Mouse (Mus musculus): ENCODE measurements around the gene Rnf26. TPM values are rescaled to one million over a fixed set of nuclear protein-coding genes. Genes with fewer than 3 reads are reported as not detected.

Gene Rnf26
- polyA plus RNA-seq, 1 experiment from 2014 or later = 32.9 TPM

DNA sequence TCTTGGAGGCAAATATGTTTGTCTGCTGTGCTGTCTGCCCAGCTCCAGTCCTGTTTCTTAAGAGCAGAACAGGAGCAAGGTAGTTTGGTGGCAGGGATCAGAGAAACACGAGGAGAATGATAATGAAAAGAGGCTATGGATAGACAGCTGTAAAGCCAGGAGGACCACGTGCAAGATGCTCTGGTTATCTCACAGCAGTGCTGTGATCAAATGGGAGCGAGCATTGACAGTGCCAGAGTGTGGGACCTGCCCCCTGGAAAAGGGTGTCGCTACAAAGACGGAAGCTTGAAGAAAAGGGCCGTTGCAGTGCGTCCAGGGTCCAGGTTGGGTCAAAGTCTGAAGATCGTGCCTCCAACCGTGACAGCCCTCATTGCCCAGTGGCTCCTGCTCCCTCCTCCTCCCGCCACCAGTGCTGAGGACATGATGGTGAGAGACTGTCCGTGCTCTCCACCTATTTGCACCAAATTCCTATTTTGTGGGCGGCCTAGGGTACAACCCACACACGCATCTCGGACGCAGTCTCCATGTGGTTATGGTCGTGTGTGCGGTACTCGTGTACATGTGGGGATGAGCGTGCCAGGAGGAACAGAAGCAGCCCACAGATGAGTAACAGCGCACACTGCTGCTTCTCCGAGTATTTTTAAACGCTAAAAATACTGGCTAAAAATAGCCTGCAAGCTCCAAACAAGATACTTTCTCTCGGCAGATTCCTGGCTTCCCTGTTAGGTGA, 29.8 kb downstream of the Rnf26 start:
- Histone ChIP-seq H3K9ac (ENCODE audit: low read length) (peak overlapping the region; percentile 96), H3K4me2 (ENCODE audit: low read length) (peak overlapping the region; percentile 96), H3K36me3 (ENCODE audit: control insufficient read depth, insufficient read depth, low read length) (no peaks in the 10 kb centered on the region), H3K27ac (replicated peaks in 1 of 2; ENCODE audit: control insufficient read depth in 1 of 2, insufficient read depth in 1 of 2, low read depth in 2 of 2, low read length in 2 of 2) (peak overlapping the region; percentile 93 to 94), H3K4me3 (ENCODE audit: control insufficient read depth in 1 of 2, insufficient read depth in 1 of 2, low read depth in 1 of 2, low read length in 2 of 2) (peak overlapping the region; percentile 72 to 75), H3K27me3 (ENCODE audit: control insufficient read depth, insufficient read depth, low read length) (no peaks in the 10 kb centered on the region; the same call in 1 of the 2 replicates), H3K4me1 (ENCODE audit: control insufficient read depth in 2 of 2, insufficient read depth in 2 of 2, low read length in 2 of 2) (peaks cover 46 to 75% of the 10 kb centered on the region in 2 experiments), H3K9me3 (ENCODE audit: control insufficient read depth, low read length) (no peaks in the 10 kb centered on the region)
- no peak for ATAC-seq (ENCODE audit: insufficient number of reproducible peaks, insufficient read depth, low FRiP score, low read depth)
- 4% methylated on average over 23 of the region's 23 CpGs for WGBS

GRCm38 (mm10) chr9:44082266-44082665, 31.1 kb downstream of the Rnf26 start:
- Histone ChIP-seq H3K4me2 (ENCODE audit: low read length) (no peak overlapping the region), H3K9me3 (ENCODE audit: control insufficient read depth, low read length) (no peaks in the 10 kb centered on the region), H3K27me3 (ENCODE audit: control insufficient read depth, insufficient read depth, low read length) (no peaks in the 10 kb centered on the region), H3K4me1 (ENCODE audit: control insufficient read depth in 2 of 2, insufficient read depth in 2 of 2, low read length in 2 of 2) (peaks cover 50 to 78% of the 10 kb centered on the region in 2 experiments), H3K27ac (replicated peaks in 1 of 2; ENCODE audit: control insufficient read depth in 1 of 2, insufficient read depth in 1 of 2, low read depth in 2 of 2, low read length in 2 of 2) (peak overlapping the region in 1 of 2 experiments; percentile 94; a peak in 1 of 4 replicates), H3K9ac (ENCODE audit: low read length) (no peak overlapping the region), H3K36me3 (ENCODE audit: control insufficient read depth, insufficient read depth, low read length) (peaks cover 9% of the 10 kb centered on the region; the same call in 1 of the 2 replicates), H3K4me3 (ENCODE audit: control insufficient read depth in 1 of 2, insufficient read depth in 1 of 2, low read depth in 1 of 2, low read length in 2 of 2) (no peak overlapping the region)
- no peak for ATAC-seq (ENCODE audit: insufficient number of reproducible peaks, insufficient read depth, low FRiP score, low read depth)
- WGBS = 92% methylated on average over 5 of the region's 5 CpGs

- H3K27ac ChIP-seq (replicated peaks in 1 of 2; ENCODE audit: control insufficient read depth in 1 of 2, insufficient read depth in 1 of 2, low read depth in 2 of 2, low read length in 2 of 2) = no peak overlapping the region
- no peak overlapping the region for H3K9ac ChIP-seq (ENCODE audit: low read length)
- no peak overlapping the region for H3K4me3 ChIP-seq (ENCODE audit: control insufficient read depth in 1 of 2, insufficient read depth in 1 of 2, low read depth in 1 of 2, low read length in 2 of 2)
- peaks cover 52 to 78% of the 10 kb centered on the region in 2 experiments for H3K4me1 ChIP-seq (ENCODE audit: control insufficient read depth in 2 of 2, insufficient read depth in 2 of 2, low read length in 2 of 2)
- H3K27me3 ChIP-seq (ENCODE audit: control insufficient read depth, insufficient read depth, low read length) = no peaks in the 10 kb centered on the region
- H3K36me3 ChIP-seq (ENCODE audit: control insufficient read depth, insufficient read depth, low read length) = peaks cover 11% of the 10 kb centered on the region; the same call in 1 of the 2 replicates
- WGBS = 79% methylated on average over 5 of the region's 5 CpGs
- no peaks in the 10 kb centered on the region for H3K9me3 ChIP-seq (ENCODE audit: control insufficient read depth, low read length)
- ATAC-seq (ENCODE audit: insufficient number of reproducible peaks, insufficient read depth, low FRiP score, low read depth) = no peak
- H3K4me2 ChIP-seq (ENCODE audit: low read length) = no peak overlapping the region
Observed at GRCm38 (mm10) chr9:44081581-44081980, 31.7 kb downstream of the Rnf26 start.

- 31% methylated on average over 5 of the region's 5 CpGs for WGBS
- Histone ChIP-seq H3K27me3 (ENCODE audit: control insufficient read depth, insufficient read depth, low read length) (no peaks in the 10 kb centered on the region), H3K9me3 (ENCODE audit: control insufficient read depth, low read length) (no peaks in the 10 kb centered on the region), H3K4me3 (ENCODE audit: control insufficient read depth in 1 of 2, insufficient read depth in 1 of 2, low read depth in 1 of 2, low read length in 2 of 2) (no peak overlapping the region), H3K36me3 (ENCODE audit: control insufficient read depth, insufficient read depth, low read length) (peaks cover 16% of the 10 kb centered on the region), H3K9ac (ENCODE audit: low read length) (peak overlapping the region; percentile 13; the same call in 1 of the 2 replicates), H3K4me2 (ENCODE audit: low read length) (no peak overlapping the region), H3K27ac (replicated peaks in 1 of 2; ENCODE audit: control insufficient read depth in 1 of 2, insufficient read depth in 1 of 2, low read depth in 2 of 2, low read length in 2 of 2) (peak overlapping the region in 1 of 2 experiments; percentile 61; a peak in 2 of 4 replicates), H3K4me1 (ENCODE audit: control insufficient read depth in 2 of 2, insufficient read depth in 2 of 2, low read length in 2 of 2) (peaks cover 53 to 83% of the 10 kb centered on the region in 2 experiments)
- no peak for ATAC-seq (ENCODE audit: insufficient number of reproducible peaks, insufficient read depth, low FRiP score, low read depth)
Observed at GRCm38 (mm10) chr9:44080953-44081352, 32.4 kb downstream of the Rnf26 start.

GRCm38 (mm10) chr9:44079997-44080780, 33.1 kb downstream of the Rnf26 start:
- H3K4me1 ChIP-seq (ENCODE audit: control insufficient read depth in 2 of 2, insufficient read depth in 2 of 2, low read length in 2 of 2) = peaks cover 51 to 88% of the 10 kb centered on the region in 2 experiments
- H3K36me3 ChIP-seq (ENCODE audit: control insufficient read depth, insufficient read depth, low read length) = peaks cover 22% of the 10 kb centered on the region
- no peak for ATAC-seq (ENCODE audit: insufficient number of reproducible peaks, insufficient read depth, low FRiP score, low read depth)
- H3K27ac ChIP-seq (replicated peaks in 1 of 2; ENCODE audit: control insufficient read depth in 1 of 2, insufficient read depth in 1 of 2, low read depth in 2 of 2, low read length in 2 of 2) = peak overlapping the region in 1 of 2 experiments; percentile 85; a peak in 2 of 4 replicates
- H3K9ac ChIP-seq (ENCODE audit: low read length) = 0 out of 2 replicates have a peak overlapping the region, but pooled peaks have one; percentile 21
- H3K4me2 ChIP-seq (ENCODE audit: low read length) = no peak overlapping the region
- H3K27me3 ChIP-seq (ENCODE audit: control insufficient read depth, insufficient read depth, low read length) = no peaks in the 10 kb centered on the region
- no peak overlapping the region for H3K4me3 ChIP-seq (ENCODE audit: control insufficient read depth in 1 of 2, insufficient read depth in 1 of 2, low read depth in 1 of 2, low read length in 2 of 2)
- WGBS = 70% methylated on average over 10 of the region's 10 CpGs
- H3K9me3 ChIP-seq (ENCODE audit: control insufficient read depth, low read length) = no peaks in the 10 kb centered on the region

DNA sequence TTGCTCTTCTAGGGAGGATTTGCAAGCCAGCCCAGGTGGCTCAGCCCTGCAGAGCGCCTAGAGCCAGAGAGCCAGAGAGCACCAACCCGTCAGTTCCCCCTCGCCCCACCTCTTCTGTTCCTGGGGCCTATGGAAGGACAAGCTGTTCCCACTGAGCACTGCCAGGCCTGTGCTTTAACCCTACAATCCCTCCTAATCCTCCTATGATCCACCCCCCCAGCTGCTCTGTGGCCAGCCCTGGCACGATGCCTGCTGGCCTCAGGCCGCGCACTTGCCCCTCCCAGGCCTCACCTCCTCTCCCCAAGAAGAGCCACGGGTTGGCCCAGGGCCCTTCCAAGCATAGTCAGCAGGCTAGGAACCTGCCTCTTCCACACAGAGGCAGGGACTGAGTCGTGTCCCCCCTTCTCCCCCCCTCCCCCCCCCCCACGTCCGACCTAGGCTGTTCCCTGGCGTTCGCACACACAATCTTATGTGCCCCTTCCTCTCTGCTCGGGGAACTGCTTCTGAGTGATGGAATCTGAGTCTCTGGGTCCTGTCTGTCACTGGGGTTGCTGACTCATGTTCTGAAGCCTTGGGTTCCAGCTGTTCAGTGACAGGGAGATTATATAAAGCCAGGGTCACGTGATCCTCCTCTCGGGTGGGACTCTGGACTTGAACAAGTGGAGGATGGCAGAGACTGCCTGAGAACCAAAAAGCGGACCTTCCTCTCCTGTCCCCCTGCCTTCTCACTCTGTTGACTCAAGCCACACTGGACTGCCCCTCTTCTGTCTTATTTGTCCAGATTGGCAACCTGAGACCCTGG, 34.2 kb downstream of the Rnf26 start:
- peak overlapping the region; percentile 57; the same call in 1 of the 2 replicates for H3K9ac ChIP-seq (ENCODE audit: low read length)
- WGBS = 14% methylated on average over 13 of the region's 16 CpGs

More for the DNA sequence above, 34.2 kb downstream of the Rnf26 start:
- Histone ChIP-seq H3K4me3 (ENCODE audit: control insufficient read depth in 1 of 2, insufficient read depth in 1 of 2, low read depth in 1 of 2, low read length in 2 of 2) (no peak overlapping the region; a peak in 1 of 4 replicates), H3K27ac (replicated peaks in 1 of 2; ENCODE audit: control insufficient read depth in 1 of 2, insufficient read depth in 1 of 2, low read depth in 2 of 2, low read length in 2 of 2) (peak overlapping the region; percentile 78 to 85), H3K4me1 (ENCODE audit: control insufficient read depth in 2 of 2, insufficient read depth in 2 of 2, low read length in 2 of 2) (peaks cover 49 to 85% of the 10 kb centered on the region in 2 experiments), H3K4me2 (ENCODE audit: low read length) (peak overlapping the region; percentile 48), H3K9me3 (ENCODE audit: control insufficient read depth, low read length) (no peaks in the 10 kb centered on the region), H3K36me3 (ENCODE audit: control insufficient read depth, insufficient read depth, low read length) (peaks cover 22% of the 10 kb centered on the region), H3K27me3 (ENCODE audit: control insufficient read depth, insufficient read depth, low read length) (no peaks in the 10 kb centered on the region)
- ATAC-seq (ENCODE audit: insufficient number of reproducible peaks, insufficient read depth, low FRiP score, low read depth) = peak; percentile 74
